Mouse (Mus musculus): ENCODE results near the gene Zdhhc6.

Gene Zdhhc6

GRCm38 (mm10) chr19:55257656-55258375, 58.0 kb downstream of the Zdhhc6 start:
- no peak for DNase-seq (ENCODE audit: low spot score)

- no peak for DNase-seq (ENCODE audit: low spot score)
These were observed 59.7 kb downstream of the Zdhhc6 start for GRCm38 (mm10) chr19:55256156-55256555.

GRCm38 (mm10) chr19:55254513-55255016, 61.3 kb downstream of the Zdhhc6 start:
- no peak for DNase-seq (ENCODE audit: low spot score)

- no peak for DNase-seq (ENCODE audit: low spot score)
These were observed 62.0 kb downstream of the Zdhhc6 start for GRCm38 (mm10) chr19:55253570-55254441.

- DNase-seq (ENCODE audit: low spot score), result no peak
These were observed 62.6 kb downstream of the Zdhhc6 start for GRCm38 (mm10) chr19:55253239-55253569.

GRCm38 (mm10) chr19:55251383-55252124, 64.3 kb downstream of the Zdhhc6 start, which contains the start of gene Acsl5:
Gene Acsl5 (plus strand): TSS chr19:55251938.
- no peak for DNase-seq (ENCODE audit: low spot score)

GRCm38 (mm10) chr19:55250451-55250850, 65.4 kb downstream of the Zdhhc6 start:
- no peak for DNase-seq (ENCODE audit: low spot score)

- no peak for DNase-seq (ENCODE audit: low spot score)
These were observed 67.8 kb downstream of the Zdhhc6 start for GRCm38 (mm10) chr19:55247991-55248520.

GRCm38 (mm10) chr19:55247563-55247962, 68.3 kb downstream of the Zdhhc6 start:
- no peak for DNase-seq (ENCODE audit: low spot score)

- DNase-seq (ENCODE audit: low spot score), result no peak
These were observed 71.0 kb downstream of the Zdhhc6 start for GRCm38 (mm10) chr19:55244791-55245231.

- DNase-seq (ENCODE audit: low spot score), result no peak
These were observed 74.6 kb downstream of the Zdhhc6 start, which contains the start of gene Gucy2g for GRCm38 (mm10) chr19:55241186-55241645. Gene Gucy2g (minus strand): TSS chr19:55241236.

GRCm38 (mm10) chr19:55239766-55240426, 75.9 kb downstream of the Zdhhc6 start:
- no peak for DNase-seq (ENCODE audit: low spot score)

GRCm38 (mm10) chr19:55236564-55236963, 79.3 kb downstream of the Zdhhc6 start:
- no peak for DNase-seq (ENCODE audit: low spot score)

- no peak for DNase-seq (ENCODE audit: low spot score)
These were observed 79.8 kb downstream of the Zdhhc6 start for GRCm38 (mm10) chr19:55236026-55236425.

- DNase-seq (ENCODE audit: low spot score), result no peak
These were observed 83.7 kb downstream of the Zdhhc6 start for GRCm38 (mm10) chr19:55232136-55232535.

GRCm38 (mm10) chr19:55231081-55231480, 84.8 kb downstream of the Zdhhc6 start:
- no peak for DNase-seq (ENCODE audit: low spot score)

GRCm38 (mm10) chr19:55227135-55227534, 88.7 kb downstream of the Zdhhc6 start:
- DNase-seq (ENCODE audit: low spot score), result no peak

- no peak for DNase-seq (ENCODE audit: low spot score)
These were observed 89.2 kb downstream of the Zdhhc6 start for GRCm38 (mm10) chr19:55226621-55227020.

GRCm38 (mm10) chr19:55222268-55222667, 93.6 kb downstream of the Zdhhc6 start:
- DNase-seq (ENCODE audit: low spot score), result no peak
